Mouse (Mus musculus) liver, adult (tissue): ENCODE results near the gene Gm17455.

Experiments
- GATA4 ChIP-seq: IDR thresholded peaks from 2 replicates; pipeline ENCODE4 v1.6.1; 2014; ENCODE audit warnings: mild to moderate bottlenecking, low read length; ENCODE audit not compliant: insufficient replicate concordance

Gene Gm17455

DNA sequence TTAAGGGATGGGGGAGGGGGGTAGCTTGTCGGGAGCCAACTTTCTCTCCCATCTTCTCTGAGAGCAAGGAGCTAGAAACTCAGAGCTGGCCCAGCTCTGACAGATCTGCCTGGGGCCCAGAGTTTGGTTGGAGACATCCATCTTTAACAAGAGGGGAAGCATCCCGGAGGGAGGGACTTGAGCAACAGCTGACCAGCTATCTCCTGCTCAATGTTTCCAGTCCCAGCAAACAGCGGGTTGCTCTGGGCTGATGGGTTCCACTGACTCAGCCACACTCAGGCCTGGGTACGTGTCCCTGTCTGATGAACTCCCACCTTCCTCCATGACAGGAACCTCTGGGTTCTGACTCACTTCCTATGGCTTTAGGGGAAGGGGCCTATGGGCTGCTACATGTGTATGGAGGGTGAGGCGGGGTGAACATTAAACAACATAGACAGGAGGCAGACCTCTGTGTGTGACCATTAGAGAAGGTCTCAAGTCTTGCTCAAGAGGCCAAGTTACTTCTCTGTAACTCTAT lies 8.6 kb upstream of the Gm17455 start:
- TF ChIP-seq GATA4: no peak

DNA sequence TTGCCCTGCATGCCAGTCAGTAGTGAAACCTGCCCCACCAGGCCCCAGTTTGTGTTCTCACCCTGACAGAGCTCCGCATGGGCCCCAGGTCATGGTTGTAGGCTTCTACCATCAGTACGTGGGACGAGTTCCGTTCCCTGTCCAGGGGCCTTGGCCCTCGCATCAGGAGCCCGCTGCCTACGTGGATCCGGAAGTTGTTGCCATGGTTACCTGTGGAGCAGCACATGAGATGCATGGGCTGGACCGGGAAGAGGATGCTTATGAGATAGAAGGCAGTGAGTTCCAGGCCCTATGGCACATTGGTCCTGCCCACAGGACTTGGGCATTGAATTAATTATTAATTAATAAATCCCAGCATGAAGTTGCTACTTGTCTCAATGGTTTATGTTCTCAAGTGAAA lies 7.9 kb upstream of the Gm17455 start:
- TF ChIP-seq GATA4: no peak

- no peak for TF ChIP-seq GATA4
These were observed 4.6 kb upstream of the Gm17455 start for GRCm38 (mm10) chr10:60394936-60395335.

- TF ChIP-seq GATA4: no peak
These were observed 3.9 kb upstream of the Gm17455 start for GRCm38 (mm10) chr10:60395605-60396004.

DNA sequence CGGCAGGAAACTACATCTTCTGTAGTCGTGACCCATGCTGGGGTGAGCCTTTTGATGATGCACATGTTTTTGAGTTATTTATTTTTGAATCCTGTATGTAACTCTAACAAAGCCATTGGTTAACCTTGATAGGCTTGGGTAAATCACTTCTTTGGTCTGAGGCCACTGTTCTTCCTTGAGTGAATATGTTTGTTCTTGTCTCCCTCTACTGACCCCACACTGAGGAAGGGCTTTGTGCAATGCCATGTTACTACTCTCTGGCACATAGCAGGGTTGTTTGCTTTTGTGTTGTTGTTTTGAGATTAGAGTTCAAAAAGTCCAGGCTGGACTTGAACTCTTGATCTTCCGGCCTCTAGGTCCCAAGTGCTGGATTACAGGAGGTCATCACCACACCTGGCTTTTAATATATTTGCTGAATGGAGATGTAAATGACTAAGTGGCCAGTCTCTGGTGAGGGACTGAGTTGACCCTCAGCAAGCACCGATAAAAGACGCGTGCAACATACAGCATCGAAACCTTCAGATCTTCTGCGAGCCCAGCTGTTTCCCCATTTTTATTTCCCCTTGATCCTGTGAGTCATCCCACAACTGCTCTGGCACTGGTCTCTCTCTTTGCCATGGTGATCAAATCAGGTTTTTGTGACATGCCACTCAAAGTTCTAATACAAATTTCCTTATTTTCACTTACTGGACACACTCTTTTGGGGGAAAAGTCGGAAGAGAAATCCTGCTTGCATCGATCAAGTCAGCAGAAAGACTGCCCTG lies 1.3 kb upstream of the Gm17455 start:
- TF ChIP-seq GATA4: no peak

DNA sequence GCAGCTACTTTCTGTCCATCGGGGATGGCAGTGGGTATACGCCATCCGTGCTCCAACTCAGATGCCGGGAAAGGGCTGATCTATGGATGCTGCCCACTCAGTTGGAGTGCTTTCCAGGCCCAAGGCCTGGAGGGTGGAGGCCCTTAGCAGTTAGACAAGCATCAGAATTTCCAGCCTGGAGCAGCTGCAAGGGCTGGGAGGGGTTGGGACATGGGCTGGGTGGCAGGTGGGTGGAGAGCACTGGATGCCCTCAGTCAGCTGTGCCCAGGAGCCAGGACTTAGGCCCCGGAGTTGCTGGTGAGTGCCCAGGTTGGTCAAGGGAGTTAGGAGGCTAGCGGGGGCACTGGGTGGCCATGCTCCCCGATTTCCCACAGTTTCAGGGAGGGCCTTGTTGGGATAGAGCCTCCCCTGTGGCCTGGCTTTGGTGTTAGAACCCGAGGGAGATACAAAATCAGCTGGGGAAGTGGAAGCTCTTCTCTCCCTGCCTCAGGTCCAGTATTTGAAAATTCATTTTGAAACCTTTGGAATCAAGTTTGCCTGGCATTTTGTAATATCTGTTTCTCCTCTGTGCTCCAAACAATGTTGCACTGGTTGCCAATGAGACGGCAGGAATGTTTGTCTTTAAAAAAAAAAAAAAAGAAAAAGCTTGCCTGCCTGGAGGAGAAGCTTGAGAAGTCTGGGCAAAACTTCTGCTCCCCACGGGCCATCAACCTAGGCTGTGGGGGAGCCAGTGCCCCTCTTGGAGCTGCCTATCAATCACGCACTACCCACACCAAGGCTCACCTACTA lies 1.2 kb downstream of the Gm17455 start:
- no peak for TF ChIP-seq GATA4

GRCm38 (mm10) chr10:60405460-60406177 lies 6.1 kb downstream of the Gm17455 start:
- no peak for TF ChIP-seq GATA4

DNA sequence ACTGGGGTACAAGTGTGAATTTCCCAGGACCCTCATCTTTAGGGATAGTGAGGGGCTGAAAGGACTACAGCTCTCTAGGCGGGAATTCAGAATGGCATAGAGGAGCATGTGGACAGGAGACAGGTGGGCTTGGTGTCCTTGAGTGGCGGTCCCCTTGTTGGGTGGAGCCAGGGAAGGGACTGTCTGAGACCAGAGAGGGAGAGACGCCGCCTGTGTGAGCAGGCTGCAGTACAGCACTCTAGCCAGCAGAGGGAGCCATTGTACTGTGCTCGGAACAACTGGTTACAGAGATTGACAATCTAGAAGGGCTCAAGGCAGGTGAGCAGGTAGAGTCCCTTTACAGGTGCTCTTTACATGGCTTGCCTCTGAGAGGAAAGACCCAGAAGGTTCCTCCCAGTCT lies 8.3 kb downstream of the Gm17455 start:
- no peak for TF ChIP-seq GATA4

- TF ChIP-seq GATA4: no peak
These were observed 12.3 kb downstream of the Gm17455 start for GRCm38 (mm10) chr10:60411794-60412193.

GRCm38 (mm10) chr10:60413756-60414155 lies 14.2 kb downstream of the Gm17455 start:
- TF ChIP-seq GATA4: no peak

- TF ChIP-seq GATA4: no peak
These were observed 17.5 kb downstream of the Gm17455 start for GRCm38 (mm10) chr10:60417041-60417440.

- no peak for TF ChIP-seq GATA4
These were observed 18.6 kb downstream of the Gm17455 start for GRCm38 (mm10) chr10:60418137-60418536.

DNA sequence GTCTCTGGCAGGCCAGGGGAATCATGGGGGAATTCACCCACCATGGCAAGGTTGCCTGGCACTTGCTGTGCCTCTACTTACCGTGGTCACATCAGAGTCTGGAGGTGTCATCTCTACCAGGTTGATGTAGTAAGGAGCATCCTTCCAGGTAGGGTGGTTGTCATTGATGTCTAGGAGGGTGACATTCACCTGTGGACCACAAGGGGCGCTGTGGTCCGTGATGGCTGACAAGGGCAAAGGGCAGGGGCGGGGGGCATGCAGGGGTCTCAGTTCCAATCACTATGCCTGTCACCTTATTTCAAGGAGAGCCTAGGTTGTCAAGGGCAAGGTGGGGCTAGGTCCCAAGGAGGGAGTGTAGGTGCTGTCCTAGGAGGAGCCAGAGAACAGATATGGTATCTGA lies 20.1 kb downstream of the Gm17455 start:
- TF ChIP-seq GATA4: no peak

GRCm38 (mm10) chr10:60422756-60423155 lies 23.2 kb downstream of the Gm17455 start:
- TF ChIP-seq GATA4: no peak

DNA sequence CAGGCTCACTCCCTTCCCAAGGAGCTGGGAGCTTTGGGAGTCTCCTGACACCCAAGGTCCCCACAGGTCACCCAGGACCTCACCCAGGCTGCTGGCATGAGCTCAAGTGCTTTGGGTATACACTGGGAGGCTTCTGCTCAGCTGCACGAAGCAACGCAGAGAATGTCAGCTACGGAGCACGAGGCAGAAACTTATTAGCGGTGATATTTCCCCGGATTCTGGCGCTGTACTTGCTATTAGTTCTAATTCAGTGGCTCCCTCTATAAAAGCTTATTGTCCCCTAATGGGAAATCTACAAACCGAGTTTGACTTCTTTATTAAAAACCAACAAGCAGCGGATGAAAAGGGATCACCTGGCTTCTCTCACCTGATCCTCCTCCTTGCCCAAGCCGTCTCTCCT lies 30.5 kb downstream of the Gm17455 start:
- TF ChIP-seq GATA4: no peak
